Mouse (Mus musculus) cerebellum, adult 2 months (tissue): ENCODE results near the gene Apol6. TPM values are rescaled to one million over a fixed set of nuclear protein-coding genes. Genes with fewer than 3 reads are reported as not detected.

Source experiments
- DNase-seq, 2 experiments: peaks; one replicate each; pipeline ENCODE4 v3.0.0; 2021
- H3K27ac ChIP-seq: fragments of 200-500 bp; 2 replicates; pipeline ENCODE4 v1.5.1; 2012; ENCODE audit warnings: low read length, control low read depth, inconsistent platforms; ENCODE audit not compliant: insufficient read depth
- H3K27me3 ChIP-seq: fragments of 200-500 bp; 2 replicates; pipeline ENCODE4 v1.6.1; 2012; ENCODE audit warnings: inconsistent platforms, mild to moderate bottlenecking, low read length, moderate library complexity; ENCODE audit not compliant: control insufficient read depth, insufficient read depth
- H3K4me1 ChIP-seq: fragments of 200-500 bp; 2 replicates; pipeline ENCODE4 v1.6.1; 2011; ENCODE audit warnings: low read length; ENCODE audit not compliant: control insufficient read depth, insufficient read depth
- H3K4me3 ChIP-seq: fragments of 200-500 bp; replicated peaks from 2 replicates; pipeline ENCODE3; 2011; ENCODE audit warnings: mild to moderate bottlenecking, low read depth, low read length, control low read depth; ENCODE audit not compliant: insufficient read depth
- CTCF ChIP-seq: fragments of 200-500 bp; IDR thresholded peaks from 2 replicates; pipeline ENCODE4 v1.5.1; 2011; ENCODE audit warnings: low read depth, mild to moderate bottlenecking, control low read depth, low read length, moderate library complexity, borderline replicate concordance; ENCODE audit not compliant: insufficient read depth
- POLR2A ChIP-seq: fragments of 200-500 bp; IDR thresholded peaks from 2 replicates; pipeline ENCODE4 v1.6.1; 2011; ENCODE audit warnings: low read length, control low read depth, borderline replicate concordance; ENCODE audit not compliant: insufficient read depth
- WGBS: fragments of 180-500 bp; shearing (Covaris S2); methylation state at CpG from one replicate; pipeline ENCODE4 v1.1.7; 2018; 5-methylcytosine and 5-hydroxymethylcytosine counted together
- polyA plus RNA-seq: library from polyadenylated mRNA; depleted of rRNA; stranded (reverse); fragments of >200 nt; gene quantifications from 2 replicates; pipeline ENCODE4 v1.2.3, GENCODE M21; 2012; rRNA removed

The Apol6 gene
- polyA plus RNA-seq = 0.30 and 0.49 TPM in 2 replicates

DNA sequence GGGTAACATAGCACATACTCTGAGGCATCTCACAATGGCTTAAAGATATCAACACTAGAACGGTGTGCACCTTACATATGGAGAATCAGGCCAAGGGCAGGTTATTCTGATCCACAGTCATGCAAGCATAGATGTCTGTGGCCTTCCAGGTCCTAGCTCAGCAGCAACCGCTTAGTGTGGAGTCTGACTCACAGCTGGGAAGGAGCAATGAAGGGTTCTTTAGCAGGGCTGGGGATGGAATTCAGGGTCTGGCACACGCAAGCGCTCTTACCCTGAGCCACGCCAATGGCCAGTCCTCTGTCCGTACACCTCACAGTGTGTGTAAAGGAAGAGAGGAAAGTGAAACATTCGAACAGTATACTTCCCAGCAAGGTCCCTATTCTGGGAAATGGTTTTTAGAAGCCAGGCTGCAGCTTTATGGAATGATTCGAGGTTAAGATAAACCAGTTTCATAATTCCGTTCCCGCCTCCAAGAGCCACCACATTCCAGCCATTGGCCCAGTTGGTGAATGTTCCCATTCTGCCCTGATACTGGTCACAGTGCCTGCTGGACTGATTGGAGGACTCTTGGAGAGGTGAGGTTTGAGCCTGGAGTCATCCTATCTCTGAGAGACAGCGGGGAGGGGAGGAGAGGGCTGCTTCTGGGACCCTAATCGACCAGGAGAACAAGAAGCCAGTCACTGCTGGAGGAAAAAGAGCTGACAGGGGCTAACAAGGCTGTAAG, at the start of gene Apol6:
TSS of gene Apol6 (plus strand) at position 133 of the 724 bp plus-strand sequence.
- H3K4me1 ChIP-seq = no peaks in the 10 kb centered on the region
- TF ChIP-seq CTCF = no peak
- TF ChIP-seq POLR2A = no peak
- no peak within 1 kb of the TSS for H3K4me3 ChIP-seq
- H3K27me3 ChIP-seq = no peaks in the 10 kb centered on the region
- no peak for DNase-seq
- H3K27ac ChIP-seq = no peak within 1 kb of the TSS
- WGBS = 84% methylated on average over 12 of the region's 12 CpGs

DNA sequence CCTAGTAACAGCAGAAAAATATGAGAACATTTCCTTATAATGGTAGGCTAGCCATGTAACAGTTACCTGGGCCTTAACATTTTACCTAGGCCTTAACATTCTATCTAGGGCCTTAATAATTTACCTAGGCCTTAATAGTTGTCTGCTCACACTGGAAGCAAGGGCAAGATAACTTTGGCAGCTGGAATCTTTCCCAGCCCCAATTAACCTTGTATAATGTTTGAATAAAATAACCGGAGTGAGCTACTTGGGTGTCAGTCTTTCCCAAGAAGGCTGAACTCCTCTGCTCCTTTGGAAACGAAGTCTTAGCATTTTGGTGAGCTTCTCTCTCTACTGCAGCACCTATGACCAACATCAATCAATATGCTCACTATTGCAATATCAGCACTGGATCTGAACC, 46.5 kb upstream of the Apol6 start:
- no peak for DNase-seq
- Histone ChIP-seq H3K4me3 (no peak overlapping the region), H3K27ac (no peak overlapping the region), H3K4me1 (no peaks in the 10 kb centered on the region; the same call in 1 of the 2 replicates), H3K27me3 (no peaks in the 10 kb centered on the region)
- TF ChIP-seq POLR2A (no peak), CTCF (no peak)
- WGBS = 77% methylated on average over 2 of the region's 2 CpGs

DNA sequence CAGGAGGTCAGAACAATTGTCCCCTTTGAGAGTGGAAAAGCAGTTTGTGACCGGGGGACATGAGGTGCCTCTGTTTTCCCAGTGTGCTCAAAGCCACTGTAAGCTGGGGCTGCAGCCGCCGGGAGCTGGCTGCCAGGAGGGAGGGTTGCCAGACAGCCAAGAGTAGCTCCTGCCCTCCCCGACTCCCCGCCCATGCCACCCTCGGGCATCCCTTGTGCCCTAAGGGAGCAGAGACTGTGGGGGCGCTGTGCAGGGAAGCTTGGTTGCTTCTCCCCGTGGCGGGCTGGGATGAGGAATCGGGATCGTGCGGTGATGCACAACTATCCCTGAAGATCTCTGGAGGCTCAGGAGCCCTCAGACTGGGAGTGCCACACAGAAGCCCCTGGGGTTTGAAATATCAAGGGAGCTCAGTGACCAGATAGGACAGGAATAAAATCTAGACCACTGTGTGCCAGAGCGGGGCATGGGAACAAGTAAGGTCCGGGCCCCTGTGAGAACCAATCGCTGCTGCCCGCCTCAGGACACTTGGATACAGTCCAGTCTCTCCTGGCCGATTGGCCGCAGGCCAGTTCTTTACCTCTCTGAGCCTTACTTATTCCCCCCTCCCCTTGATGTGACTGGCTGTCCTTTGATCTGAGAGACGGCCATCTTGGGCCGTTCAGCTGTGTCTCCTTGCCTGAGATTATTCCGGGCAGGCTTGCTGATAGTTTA, 45.5 kb upstream of the Apol6 start:
- no peak for DNase-seq
- 24% methylated on average over 21 of the region's 21 CpGs for WGBS
- no peak for TF ChIP-seq POLR2A
- TF ChIP-seq CTCF = peak; percentile 19; the same call in 1 of the 2 replicates
- Histone ChIP-seq H3K27ac (no peak overlapping the region), H3K27me3 (no peaks in the 10 kb centered on the region), H3K4me3 (no peak overlapping the region), H3K4me1 (no peaks in the 10 kb centered on the region; the same call in 1 of the 2 replicates)

DNA sequence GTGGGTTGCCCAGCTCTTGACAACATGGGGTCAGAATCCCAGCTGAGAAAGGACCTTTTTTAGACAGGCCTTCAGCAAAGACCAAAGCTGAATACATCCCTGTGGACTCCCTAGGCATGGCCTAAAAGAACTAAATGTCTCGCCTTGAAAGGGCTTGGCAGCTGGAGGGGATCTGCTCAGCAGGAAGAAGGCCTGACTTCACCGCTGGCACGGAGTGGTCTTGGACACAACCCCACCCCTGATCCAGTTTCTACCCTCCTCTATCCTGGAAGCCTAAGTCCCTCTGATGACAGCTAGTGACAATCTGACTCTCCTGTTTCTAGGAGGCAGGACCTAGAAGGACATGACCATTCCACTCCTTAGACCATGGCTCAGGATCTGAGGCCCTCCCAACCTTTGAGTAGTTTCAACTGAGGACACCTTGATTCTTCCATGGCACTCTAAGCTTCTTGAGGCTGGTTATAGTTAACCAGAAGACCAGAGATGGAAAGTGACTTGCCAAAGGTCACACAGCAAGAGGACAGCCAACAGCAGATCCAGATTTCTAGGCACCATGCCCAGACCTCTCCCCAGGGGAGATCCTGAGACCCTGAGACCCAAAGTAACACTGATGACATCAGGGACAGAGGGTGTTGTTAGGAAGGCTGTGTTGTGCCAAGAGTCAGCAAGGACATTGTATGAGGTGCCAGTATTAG, 41.2 kb upstream of the Apol6 start:
- Histone ChIP-seq H3K4me1 (no peaks in the 10 kb centered on the region; the same call in 1 of the 2 replicates), H3K27me3 (no peaks in the 10 kb centered on the region), H3K4me3 (no peak overlapping the region), H3K27ac (no peak overlapping the region)
- WGBS = 74% methylated on average over 3 of the region's 3 CpGs
- no peak for DNase-seq
- TF ChIP-seq POLR2A (no peak), CTCF (no peak)

DNA sequence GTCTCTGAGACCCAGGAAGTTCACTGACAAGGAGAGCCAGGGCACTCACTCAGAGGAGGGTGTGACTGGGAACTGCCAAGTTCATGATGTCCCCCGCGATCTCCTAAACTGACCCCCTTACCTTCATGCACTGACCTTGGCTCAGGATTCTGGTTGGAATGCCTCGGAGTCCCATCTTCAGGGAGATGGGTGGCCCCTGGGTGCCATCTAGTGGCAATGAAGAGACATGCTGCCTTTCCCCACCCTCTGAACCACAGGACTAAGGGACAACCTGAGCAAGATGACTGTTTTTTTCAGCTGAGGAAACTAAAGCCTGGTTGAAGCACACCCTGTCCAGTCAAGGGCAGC, 40.7 kb upstream of the Apol6 start:
- Histone ChIP-seq H3K27me3 (no peaks in the 10 kb centered on the region), H3K27ac (no peak overlapping the region), H3K4me3 (no peak overlapping the region), H3K4me1 (no peaks in the 10 kb centered on the region; the same call in 1 of the 2 replicates)
- DNase-seq = peak; percentile 60 to 62
- TF ChIP-seq POLR2A = no peak
- TF ChIP-seq CTCF = peak; percentile 96
- WGBS = 0% methylated on average over 3 of the region's 3 CpGs

DNA sequence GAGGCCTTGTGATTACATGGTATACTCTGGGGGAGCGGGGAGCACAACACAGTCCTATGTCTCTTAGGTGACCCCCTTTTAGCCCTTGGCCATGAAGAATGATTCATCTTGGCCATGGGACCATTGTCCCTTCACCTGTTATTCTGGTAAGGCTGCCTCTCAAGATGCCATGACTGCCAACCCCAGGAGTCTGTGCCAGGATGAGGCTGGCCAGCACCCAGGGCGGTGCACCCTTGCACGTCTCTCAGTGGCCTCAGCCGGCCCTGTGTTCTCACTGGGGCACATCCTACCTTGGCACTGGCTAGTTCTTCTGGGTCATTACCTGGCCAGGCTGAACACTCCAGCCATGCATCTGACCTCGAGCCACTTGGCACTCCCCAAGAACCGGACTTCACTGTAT, 35.7 kb upstream of the Apol6 start:
- Histone ChIP-seq H3K27ac (no peak overlapping the region), H3K27me3 (no peaks in the 10 kb centered on the region), H3K4me3 (no peak overlapping the region), H3K4me1 (no peaks in the 10 kb centered on the region)
- TF ChIP-seq CTCF (no peak), POLR2A (no peak)
- DNase-seq = peak in 1 of 2 experiments; percentile 24
- WGBS = 53% methylated on average over 6 of the region's 6 CpGs

DNA sequence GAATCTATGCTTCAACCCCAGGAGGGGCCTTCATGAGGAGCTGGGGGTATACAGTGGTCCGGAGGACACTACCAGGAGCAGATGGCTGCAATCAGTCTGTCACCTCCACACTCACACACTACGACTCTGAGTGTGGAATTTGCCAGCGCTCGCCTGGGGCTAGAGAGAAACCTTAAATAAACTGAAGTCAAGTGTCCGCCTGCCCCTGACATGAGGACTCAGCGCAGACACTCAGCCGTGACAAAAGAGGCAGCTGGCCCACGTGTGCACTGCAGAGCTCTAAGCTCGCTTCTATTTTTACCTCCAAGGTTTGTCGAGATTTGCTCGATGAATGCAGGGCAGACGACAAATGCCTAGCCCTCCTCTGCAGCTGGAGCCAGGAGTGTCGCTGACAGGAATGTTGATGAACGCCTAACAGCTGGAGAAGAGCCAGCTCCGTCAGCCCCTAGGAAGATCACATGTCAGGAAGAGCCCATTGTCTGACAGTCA, 30.7 kb upstream of the Apol6 start:
- no peak overlapping the region for H3K27ac ChIP-seq
- no peaks in the 10 kb centered on the region for H3K4me1 ChIP-seq
- H3K4me3 ChIP-seq = no peak overlapping the region
- no peaks in the 10 kb centered on the region for H3K27me3 ChIP-seq
- no peak for DNase-seq
- WGBS = 17% methylated on average over 15 of the region's 15 CpGs
- no peak for TF ChIP-seq CTCF
- no peak for TF ChIP-seq POLR2A
